Mouse (Mus musculus): ENCODE measurements around the gene Mrps18b.

The Mrps18b gene

DNA sequence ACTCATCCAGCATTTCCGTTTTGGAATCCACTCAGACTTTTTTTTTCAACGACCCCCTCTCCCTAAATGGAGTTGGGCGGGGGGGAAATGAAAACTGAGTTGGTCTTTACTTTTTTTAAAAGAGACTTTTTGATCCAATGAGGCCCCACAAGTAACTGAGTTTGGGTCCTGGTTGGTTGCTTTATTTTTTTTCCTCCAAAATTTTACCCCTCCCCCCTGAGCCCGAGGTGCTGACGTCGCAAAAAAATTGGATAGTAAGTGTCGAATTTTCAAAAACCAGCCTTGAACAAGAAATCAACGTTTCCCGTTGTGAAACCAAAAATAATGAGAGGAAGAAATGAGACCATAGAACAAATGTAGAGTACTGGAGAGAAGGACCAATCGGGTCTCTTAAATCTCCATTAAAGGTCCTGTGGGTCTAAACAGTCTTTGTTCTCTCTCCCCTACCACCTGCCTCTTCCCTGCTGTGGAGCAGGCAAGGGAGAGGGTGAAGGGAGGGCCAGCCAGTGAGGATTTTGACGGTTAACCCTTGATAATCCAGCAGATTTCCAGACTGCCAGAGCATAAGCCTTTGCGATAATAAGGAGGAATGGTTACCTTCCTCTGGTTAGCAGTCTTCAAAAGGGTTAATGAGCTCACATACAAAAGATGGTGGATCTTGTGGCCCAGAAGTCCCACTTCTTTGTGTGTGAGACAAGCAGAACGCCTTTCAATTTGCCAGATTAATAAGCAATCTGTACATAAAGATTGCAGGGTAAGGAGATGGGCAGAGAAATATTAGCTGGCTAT lies 1.5 kb upstream of the Mrps18b start:
- peak; percentile 65 for DNase-seq

DNA sequence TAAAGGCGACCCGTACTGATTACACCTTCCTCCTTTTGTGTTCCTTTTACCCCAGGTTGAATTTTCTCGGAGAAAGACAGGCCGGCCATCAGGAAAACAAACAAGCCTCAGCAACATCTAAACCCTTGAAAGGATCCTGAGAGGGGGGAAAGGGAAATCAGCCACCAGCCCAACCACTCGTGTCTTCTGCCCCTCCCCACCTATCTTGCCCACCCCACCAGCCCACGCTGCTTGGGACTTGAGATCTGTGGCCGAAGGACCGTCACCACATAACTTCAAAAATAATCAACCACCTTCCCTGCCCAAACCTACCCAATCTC lies 914 bp upstream of the Mrps18b start:
- no peak for DNase-seq

DNA sequence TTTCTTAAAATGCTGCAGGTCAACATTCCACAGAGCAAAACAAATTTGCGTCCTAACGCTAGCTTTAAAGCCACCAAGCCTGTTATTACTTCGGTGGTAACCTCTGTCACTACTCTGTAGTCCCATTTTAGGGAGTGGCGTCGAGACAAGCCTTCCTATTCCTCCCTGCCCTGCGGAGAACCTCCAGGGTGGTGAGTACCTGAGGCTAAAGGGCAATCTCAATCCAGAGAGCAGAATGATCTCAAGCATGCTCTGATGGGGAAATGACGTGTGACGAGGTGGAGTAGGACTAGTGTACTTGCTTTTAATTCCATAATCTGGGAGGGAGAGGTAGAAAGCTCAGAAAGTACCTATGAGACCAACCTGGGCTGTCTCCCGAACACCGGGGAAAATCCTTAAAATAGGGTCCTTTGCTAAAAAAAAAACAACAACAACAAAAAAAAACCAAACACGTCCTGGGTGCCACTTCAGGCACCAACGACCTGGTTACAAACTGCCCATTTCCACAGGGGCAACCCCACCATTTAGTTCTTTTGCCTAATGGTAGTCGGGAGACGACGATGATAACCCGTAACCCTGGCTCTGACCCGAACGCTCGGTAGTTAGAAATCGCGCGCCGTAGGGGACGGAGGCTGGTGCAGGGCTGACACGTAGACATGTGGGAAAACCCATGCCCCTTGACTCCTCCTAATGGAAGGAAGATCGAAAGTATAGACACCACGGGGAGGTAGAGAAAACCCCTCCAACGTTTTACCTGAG lies 472 bp downstream of the Mrps18b start:
- no peak for DNase-seq

- no peak for DNase-seq
These were observed 1.2 kb downstream of the Mrps18b start for GRCm38 (mm10) chr17:35914975-35915374.

- DNase-seq = peak; percentile 83
These were observed 6.2 kb downstream of the Mrps18b start, which contains the start of gene Atat1 for GRCm38 (mm10) chr17:35909919-35910369. Atat1 (minus strand) TSS chr17:35910075.

GRCm38 (mm10) chr17:35909186-35909918 lies 6.8 kb downstream of the Mrps18b start:
- no peak for DNase-seq

GRCm38 (mm10) chr17:35907609-35908008 lies 8.6 kb downstream of the Mrps18b start:
- no peak for DNase-seq

DNA sequence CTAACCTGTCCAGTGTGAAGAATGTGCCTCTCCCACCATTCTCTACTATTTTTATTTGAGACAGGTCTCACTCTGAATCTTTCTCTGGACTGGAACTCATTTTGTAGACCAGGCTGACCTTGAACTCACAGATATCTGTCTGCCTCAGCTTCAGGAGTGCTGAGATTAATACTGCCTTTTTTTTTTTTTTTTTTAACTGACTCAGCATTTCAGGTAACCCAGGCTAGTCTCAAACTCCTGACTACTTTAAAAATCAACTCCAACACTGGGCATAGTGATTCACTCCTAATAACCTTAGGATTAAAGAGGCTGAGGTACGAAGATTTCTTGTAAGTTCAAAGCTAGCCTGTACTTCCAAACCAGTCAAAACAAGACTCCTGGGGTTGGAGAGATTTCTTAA lies 10.6 kb downstream of the Mrps18b start:
- no peak for DNase-seq

- no peak for DNase-seq
These were observed 12.2 kb downstream of the Mrps18b start for GRCm38 (mm10) chr17:35903992-35904355.

GRCm38 (mm10) chr17:35903343-35903991 lies 12.7 kb downstream of the Mrps18b start:
- DNase-seq = no peak

GRCm38 (mm10) chr17:35900636-35901035 lies 15.6 kb downstream of the Mrps18b start:
- no peak for DNase-seq

GRCm38 (mm10) chr17:35897644-35898573 lies 18.3 kb downstream of the Mrps18b start:
- peak; percentile 51 for DNase-seq

- peak; percentile 93 for DNase-seq
These were observed 19.2 kb downstream of the Mrps18b start, which contains the start of gene 2310061I04Rik for GRCm38 (mm10) chr17:35896781-35897643. 2310061I04Rik (minus strand) TSS chr17:35897431.

- DNase-seq = no peak
These were observed 28.5 kb downstream of the Mrps18b start for GRCm38 (mm10) chr17:35887725-35888124.

GRCm38 (mm10) chr17:35883777-35884176 lies 32.4 kb downstream of the Mrps18b start:
- no peak for DNase-seq

DNA sequence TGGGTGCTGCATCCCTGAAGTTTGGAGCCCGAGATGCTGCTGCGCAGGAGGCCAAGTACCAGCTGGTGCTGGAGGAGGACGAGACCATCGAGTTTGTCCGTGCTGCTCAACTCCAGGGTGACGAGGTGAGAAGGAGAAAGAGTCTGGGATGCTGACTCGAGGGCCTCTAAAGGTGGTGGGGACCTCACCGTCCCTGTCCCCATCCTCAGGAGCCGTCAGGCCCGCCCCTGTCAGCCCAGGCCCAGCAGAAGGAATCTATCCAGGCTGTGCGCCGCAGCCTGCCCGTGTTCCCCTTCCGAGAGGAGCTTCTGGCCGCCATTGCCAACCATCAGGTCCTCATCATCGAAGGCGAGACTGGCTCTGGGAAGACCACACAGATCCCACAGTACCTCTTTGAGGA lies 33.3 kb downstream of the Mrps18b start:
- no peak for DNase-seq

DNA sequence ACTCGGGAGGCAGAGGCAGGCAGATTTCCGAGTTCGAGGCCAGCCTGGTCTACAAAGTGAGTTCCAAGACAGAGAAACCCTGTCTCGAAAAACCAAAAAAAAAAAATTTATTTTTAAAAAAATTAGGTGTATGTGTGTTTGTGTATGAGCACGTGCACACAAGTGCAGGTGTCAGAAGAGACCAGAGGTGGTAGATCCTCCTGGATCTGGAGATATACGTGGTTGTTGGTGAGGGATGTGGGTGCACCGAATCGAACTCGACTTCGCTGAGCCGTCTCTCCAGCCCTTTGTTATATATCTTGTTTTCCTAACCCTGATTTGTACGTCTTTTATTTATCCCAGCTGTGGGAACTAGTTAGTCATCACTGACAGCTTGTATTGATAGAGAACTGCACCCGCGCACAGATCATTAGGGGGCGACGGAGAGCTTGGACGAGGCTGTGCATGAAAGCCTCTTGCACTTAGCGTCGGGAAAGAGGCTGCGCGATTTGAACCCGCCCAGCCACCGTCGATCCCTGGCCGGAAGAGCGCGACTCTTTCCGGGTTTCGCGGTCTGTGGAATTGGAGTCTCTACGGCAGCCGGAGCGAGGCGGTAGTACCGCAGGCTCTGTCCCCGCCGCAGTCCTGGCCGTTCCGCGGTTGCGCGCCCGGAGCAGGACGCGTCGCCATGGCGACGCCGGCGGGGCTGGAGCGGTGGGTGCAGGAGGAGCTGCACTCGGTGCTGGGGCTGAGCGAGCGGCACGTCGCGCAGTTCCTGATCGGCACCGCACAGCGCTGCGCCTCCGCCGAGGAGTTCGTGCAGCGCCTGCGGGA lies 36.7 kb downstream of the Mrps18b start, which contains the start of gene Dhx16:
TSS of gene Dhx16 (plus strand) at position 575 of the 813 bp plus-strand sequence.
- DNase-seq = peak; percentile 91

- no peak for DNase-seq
These were observed 41.5 kb downstream of the Mrps18b start for GRCm38 (mm10) chr17:35874721-35875120.

- peak; percentile 85 for DNase-seq
These were observed 42.2 kb downstream of the Mrps18b start for GRCm38 (mm10) chr17:35873774-35874519.

Measured in cerebellum, adult 11 months (tissue).